Mouse (Mus musculus): Measurements from ENCODE around the gene Pdgfa. TPM values are rescaled to one million over a fixed set of nuclear protein-coding genes. Genes with fewer than 3 reads are reported as not detected.

Pdgfa gene
- polyA plus RNA-seq, 1 experiment: 10.7 TPM

- 72% methylated on average over 14 of the region's 14 CpGs for WGBS
- TF ChIP-seq POLR2A (IDR thresholded peaks at IDR 0.05; ENCODE audit: control insufficient read depth, extremely low read depth, insufficient read depth, low read length, poor library complexity): no peak
- no peak for TF ChIP-seq CTCF (IDR thresholded peaks at IDR 0.05; ENCODE audit: borderline replicate concordance, control insufficient read depth, extremely low read depth, insufficient read depth, low read length, poor library complexity)
- Histone ChIP-seq H3K27me3 (ENCODE audit: control insufficient read depth, insufficient read depth, low read length) (no peaks in the 10 kb centered on the region), H3K4me1 (replicated peaks; ENCODE audit: control insufficient read depth, insufficient read depth, low read length) (0 out of 2 replicates have a peak, but pooled peaks cover 3% of the 10 kb centered on the region), H3K27ac (ENCODE audit: control insufficient read depth, insufficient read depth, low read length) (no peak overlapping the region), H3K4me3 (ENCODE audit: control insufficient read depth, insufficient read depth, low read length) (no peak overlapping the region), H3K36me3 (ENCODE audit: control insufficient read depth, insufficient read depth, low read length) (no peaks in the 10 kb centered on the region)
- no peak for DNase-seq
These were observed 36.5 kb upstream of the Pdgfa start for GRCm38 (mm10) chr5:139033406-139034317.

- 93% methylated on average over 15 of the region's 15 CpGs for WGBS
- H3K4me1 ChIP-seq (replicated peaks; ENCODE audit: control insufficient read depth, insufficient read depth, low read length): no peaks in the 10 kb centered on the region
- H3K36me3 ChIP-seq (ENCODE audit: control insufficient read depth, insufficient read depth, low read length): no peaks in the 10 kb centered on the region
- H3K27ac ChIP-seq (ENCODE audit: control insufficient read depth, insufficient read depth, low read length): no peak overlapping the region
- no peaks in the 10 kb centered on the region for H3K27me3 ChIP-seq (ENCODE audit: control insufficient read depth, insufficient read depth, low read length)
- no peak for DNase-seq
- no peak overlapping the region for H3K4me3 ChIP-seq (ENCODE audit: control insufficient read depth, insufficient read depth, low read length)
- no peak for TF ChIP-seq CTCF (IDR thresholded peaks at IDR 0.05; ENCODE audit: borderline replicate concordance, control insufficient read depth, extremely low read depth, insufficient read depth, low read length, poor library complexity)
- no peak for TF ChIP-seq POLR2A (IDR thresholded peaks at IDR 0.05; ENCODE audit: control insufficient read depth, extremely low read depth, insufficient read depth, low read length, poor library complexity)
These were observed 30.4 kb upstream of the Pdgfa start for GRCm38 (mm10) chr5:139027603-139028002.

- WGBS: 59% methylated on average over 12 of the region's 12 CpGs
- H3K27me3 ChIP-seq (ENCODE audit: control insufficient read depth, insufficient read depth, low read length): no peaks in the 10 kb centered on the region
- H3K27ac ChIP-seq (ENCODE audit: control insufficient read depth, insufficient read depth, low read length): no peak overlapping the region
- H3K36me3 ChIP-seq (ENCODE audit: control insufficient read depth, insufficient read depth, low read length): no peaks in the 10 kb centered on the region
- H3K4me3 ChIP-seq (ENCODE audit: control insufficient read depth, insufficient read depth, low read length): no peak overlapping the region
- no peaks in the 10 kb centered on the region for H3K4me1 ChIP-seq (replicated peaks; ENCODE audit: control insufficient read depth, insufficient read depth, low read length)
- DNase-seq: no peak
- TF ChIP-seq CTCF (IDR thresholded peaks at IDR 0.05; ENCODE audit: borderline replicate concordance, control insufficient read depth, extremely low read depth, insufficient read depth, low read length, poor library complexity) (no peak), POLR2A (IDR thresholded peaks at IDR 0.05; ENCODE audit: control insufficient read depth, extremely low read depth, insufficient read depth, low read length, poor library complexity) (no peak)
These were observed 27.4 kb upstream of the Pdgfa start for GRCm38 (mm10) chr5:139024351-139025105.

- Histone ChIP-seq H3K27ac (ENCODE audit: control insufficient read depth, insufficient read depth, low read length) (no peak overlapping the region), H3K4me1 (replicated peaks; ENCODE audit: control insufficient read depth, insufficient read depth, low read length) (no peaks in the 10 kb centered on the region), H3K4me3 (ENCODE audit: control insufficient read depth, insufficient read depth, low read length) (no peak overlapping the region), H3K36me3 (ENCODE audit: control insufficient read depth, insufficient read depth, low read length) (no peaks in the 10 kb centered on the region), H3K27me3 (ENCODE audit: control insufficient read depth, insufficient read depth, low read length) (no peaks in the 10 kb centered on the region)
- WGBS: 89% methylated on average over 6 of the region's 6 CpGs
- TF ChIP-seq POLR2A (IDR thresholded peaks at IDR 0.05; ENCODE audit: control insufficient read depth, extremely low read depth, insufficient read depth, low read length, poor library complexity) (no peak), CTCF (IDR thresholded peaks at IDR 0.05; ENCODE audit: borderline replicate concordance, control insufficient read depth, extremely low read depth, insufficient read depth, low read length, poor library complexity) (no peak)
- no peak for DNase-seq
These were observed 23.4 kb upstream of the Pdgfa start for GRCm38 (mm10) chr5:139020595-139020994.

GRCm38 (mm10) chr5:139017371-139018124, 20.4 kb upstream of the Pdgfa start:
- H3K27ac ChIP-seq (ENCODE audit: control insufficient read depth, insufficient read depth, low read length): no peak overlapping the region
- no peak for DNase-seq
- TF ChIP-seq CTCF (IDR thresholded peaks at IDR 0.05; ENCODE audit: borderline replicate concordance, control insufficient read depth, extremely low read depth, insufficient read depth, low read length, poor library complexity) (no peak), POLR2A (IDR thresholded peaks at IDR 0.05; ENCODE audit: control insufficient read depth, extremely low read depth, insufficient read depth, low read length, poor library complexity) (no peak)
- H3K4me1 ChIP-seq (replicated peaks; ENCODE audit: control insufficient read depth, insufficient read depth, low read length): no peaks in the 10 kb centered on the region
- H3K27me3 ChIP-seq (ENCODE audit: control insufficient read depth, insufficient read depth, low read length): no peaks in the 10 kb centered on the region
- no peaks in the 10 kb centered on the region for H3K36me3 ChIP-seq (ENCODE audit: control insufficient read depth, insufficient read depth, low read length)
- 71% methylated on average over 15 of the region's 15 CpGs for WGBS
- H3K4me3 ChIP-seq (ENCODE audit: control insufficient read depth, insufficient read depth, low read length): no peak overlapping the region

- no peaks in the 10 kb centered on the region for H3K36me3 ChIP-seq (ENCODE audit: control insufficient read depth, insufficient read depth, low read length)
- H3K4me3 ChIP-seq (ENCODE audit: control insufficient read depth, insufficient read depth, low read length): no peak overlapping the region
- TF ChIP-seq CTCF (IDR thresholded peaks at IDR 0.05; ENCODE audit: borderline replicate concordance, control insufficient read depth, extremely low read depth, insufficient read depth, low read length, poor library complexity) (no peak), POLR2A (IDR thresholded peaks at IDR 0.05; ENCODE audit: control insufficient read depth, extremely low read depth, insufficient read depth, low read length, poor library complexity) (no peak)
- DNase-seq: no peak
- no peaks in the 10 kb centered on the region for H3K27me3 ChIP-seq (ENCODE audit: control insufficient read depth, insufficient read depth, low read length)
- no peak overlapping the region for H3K27ac ChIP-seq (ENCODE audit: control insufficient read depth, insufficient read depth, low read length)
- WGBS: 55% methylated on average over 3 of the region's 3 CpGs
- no peaks in the 10 kb centered on the region for H3K4me1 ChIP-seq (replicated peaks; ENCODE audit: control insufficient read depth, insufficient read depth, low read length)
These were observed 17.9 kb upstream of the Pdgfa start for GRCm38 (mm10) chr5:139015097-139015496.

Data from thymus, adult 2 months (tissue).